Mouse (Mus musculus): ENCODE data around the gene Dmgdh. TPM values are rescaled to one million over a fixed set of nuclear protein-coding genes. Genes with fewer than 3 reads are reported as not detected.

Gene Dmgdh
- total and polyA plus RNA-seq, 3 experiments = not detected

GRCm38 (mm10) chr13:93689566-93689965 is 15.3 kb downstream of the Dmgdh start:
- Histone ChIP-seq H3K27ac (ENCODE audit: control insufficient read depth, low read depth, low read length) (no peak overlapping the region), H3K4me3 (ENCODE audit: control insufficient read depth in 1 of 2, insufficient read depth in 1 of 2, low read depth in 2 of 2, low read length in 2 of 2) (no peak overlapping the region), H3K36me3 (ENCODE audit: control insufficient read depth in 1 of 2, insufficient read depth in 2 of 2, low read length in 2 of 2) (no peaks in the 10 kb centered on the region), H3K27me3 (ENCODE audit: control insufficient read depth in 1 of 2, insufficient read depth in 2 of 2, low read length in 2 of 2) (no peaks in the 10 kb centered on the region), H3K4me1 (ENCODE audit: control insufficient read depth in 1 of 2, insufficient read depth in 2 of 2, low read length in 2 of 2) (no peaks in the 10 kb centered on the region), H3K9me3 (replicated peaks; ENCODE audit: insufficient read depth, low read length) (no peaks in the 10 kb centered on the region), H3K79me2 (ENCODE audit: control insufficient read depth, insufficient read depth, low read length, poor library complexity) (no peaks in the 10 kb centered on the region), H3K9ac (ENCODE audit: control insufficient read depth, low read depth, low read length, poor library complexity, severe bottlenecking) (no peak overlapping the region)
- TF ChIP-seq USF1 (IDR thresholded peaks at IDR 0.05; ENCODE audit: low read depth, low read length) (no peak), TAL1 (IDR thresholded peaks at IDR 0.05; ENCODE audit: low read length) (no peak), CTCF (IDR thresholded peaks at IDR 0.05 in 2 of 3, conservative IDR thresholded peaks at IDR 0.05 in 1 of 3; ENCODE audit: control insufficient read depth in 1 of 3, insufficient read depth in 1 of 3, low read depth in 2 of 3, low read length in 3 of 3, poor library complexity in 1 of 3, severe bottlenecking in 1 of 3) (no peak), CHD1 (IDR thresholded peaks at IDR 0.05; ENCODE audit: low read depth, low read length) (no peak), MAX (IDR thresholded peaks at IDR 0.05; ENCODE audit: low read length) (no peak), MAFK (IDR thresholded peaks at IDR 0.05; ENCODE audit: borderline replicate concordance, low read depth, low read length) (no peak), POLR2AphosphoS5 (IDR thresholded peaks at IDR 0.05; ENCODE audit: borderline replicate concordance, low read depth, low read length) (no peak), USF2 (IDR thresholded peaks at IDR 0.05; ENCODE audit: borderline replicate concordance in 1 of 2, insufficient read depth in 1 of 2, low read depth in 1 of 2, low read length in 2 of 2) (no peak), EP300 (IDR thresholded peaks at IDR 0.05; ENCODE audit: low read depth in 1 of 2, low read length in 2 of 2) (no peak), RAD21 (IDR thresholded peaks at IDR 0.05; ENCODE audit: low read depth, low read length) (no peak), JUND (IDR thresholded peaks at IDR 0.05; ENCODE audit: low read depth, low read length) (no peak), GATA1 (IDR thresholded peaks at IDR 0.05; ENCODE audit: low read depth, low read length) (no peak), NRF1 (IDR thresholded peaks at IDR 0.05; ENCODE audit: insufficient read depth, low read depth, low read length, poor library complexity, severe bottlenecking) (no peak), SIN3A (IDR thresholded peaks at IDR 0.05; ENCODE audit: low read length) (no peak), ZNF384 (IDR thresholded peaks at IDR 0.05; ENCODE audit: low read depth, low read length) (no peak), CHD2 (IDR thresholded peaks at IDR 0.05; ENCODE audit: low read length) (no peak), MXI1 (IDR thresholded peaks at IDR 0.05; ENCODE audit: low read depth, low read length) (no peak), GABPA (IDR thresholded peaks at IDR 0.05; ENCODE audit: low read depth, low read length) (no peak), POLR2A (IDR thresholded peaks at IDR 0.05; ENCODE audit: control insufficient read depth in 1 of 2, insufficient read depth in 1 of 2, low read depth in 1 of 2, low read length in 2 of 2, poor library complexity in 1 of 2) (no peak)
- DNase-seq (ENCODE audit: low read depth, low spot score) = no peak

GRCm38 (mm10) chr13:93690821-93691220 is 16.6 kb downstream of the Dmgdh start:
- Histone ChIP-seq H3K9ac (ENCODE audit: control insufficient read depth, low read depth, low read length, poor library complexity, severe bottlenecking) (no peak overlapping the region), H3K79me2 (ENCODE audit: control insufficient read depth, insufficient read depth, low read length, poor library complexity) (no peaks in the 10 kb centered on the region), H3K9me3 (replicated peaks; ENCODE audit: insufficient read depth, low read length) (no peaks in the 10 kb centered on the region), H3K27me3 (ENCODE audit: control insufficient read depth in 1 of 2, insufficient read depth in 2 of 2, low read length in 2 of 2) (no peaks in the 10 kb centered on the region), H3K4me1 (ENCODE audit: control insufficient read depth in 1 of 2, insufficient read depth in 2 of 2, low read length in 2 of 2) (no peaks in the 10 kb centered on the region), H3K27ac (ENCODE audit: control insufficient read depth, low read depth, low read length) (no peak overlapping the region), H3K4me3 (ENCODE audit: control insufficient read depth in 1 of 2, insufficient read depth in 1 of 2, low read depth in 2 of 2, low read length in 2 of 2) (no peak overlapping the region), H3K36me3 (ENCODE audit: control insufficient read depth in 1 of 2, insufficient read depth in 2 of 2, low read length in 2 of 2) (no peaks in the 10 kb centered on the region)
- TF ChIP-seq GATA1 (IDR thresholded peaks at IDR 0.05; ENCODE audit: low read depth, low read length) (no peak), CTCF (IDR thresholded peaks at IDR 0.05 in 2 of 3, conservative IDR thresholded peaks at IDR 0.05 in 1 of 3; ENCODE audit: control insufficient read depth in 1 of 3, insufficient read depth in 1 of 3, low read depth in 2 of 3, low read length in 3 of 3, poor library complexity in 1 of 3, severe bottlenecking in 1 of 3) (no peak), UBTF (IDR thresholded peaks at IDR 0.05; ENCODE audit: borderline replicate concordance, insufficient read depth, low read depth, low read length) (no peak), USF1 (IDR thresholded peaks at IDR 0.05; ENCODE audit: low read depth, low read length) (no peak), ZNF384 (IDR thresholded peaks at IDR 0.05; ENCODE audit: low read depth, low read length) (no peak), MAZ (IDR thresholded peaks at IDR 0.05; ENCODE audit: low read depth, low read length) (no peak)
- DNase-seq (ENCODE audit: low read depth, low spot score) = no peak

Measured in MEL (cell line).